Mouse (Mus musculus): ENCODE data around the gene Smtnl1.

- TF ChIP-seq EP300 (IDR thresholded peaks at IDR 0.05; ENCODE audit: low read depth) (no peak), CTCF (IDR thresholded peaks at IDR 0.05; ENCODE audit: low read depth) (no peak)
Measured at GRCm38 (mm10) chr2:84770501-84770900, 52.0 kb downstream of the Smtnl1 start.

Data from liver, embryonic 14.5 days (tissue).